Mouse (Mus musculus) forebrain, embryonic 16.5 days (tissue): ENCODE data around the gene Oxa1l. TPM values are rescaled to one million over a fixed set of nuclear protein-coding genes. Genes with fewer than 3 reads are reported as not detected.

Experiments used
- ATAC-seq: fragments of 200-750 bp; cut with Nextera tagmentation; 2 replicates; pipeline ENCODE4 v1.8.0; 2017; ENCODE audit warnings: mild to moderate bottlenecking, moderate library complexity
- H3K27ac ChIP-seq: fragments of 300-500 bp; sonication (generic); 2 replicates; pipeline ENCODE4 v1.5.1; 2014; ENCODE audit warnings: low read length, control low read depth
- H3K27me3 ChIP-seq: fragments of 300-500 bp; sonication (generic); replicated peaks from 2 replicates; pipeline ENCODE4 v1.6.1; 2014; ENCODE audit warnings: low read length; ENCODE audit not compliant: control insufficient read depth, insufficient read depth
- H3K36me3 ChIP-seq: fragments of 300-500 bp; sonication (generic); 2 replicates; pipeline ENCODE4 v1.6.1; 2014; ENCODE audit not compliant: control insufficient read depth, insufficient read depth
- H3K4me1 ChIP-seq: fragments of 300-500 bp; sonication (generic); replicated peaks from 2 replicates; pipeline ENCODE4 v1.6.1; 2014; ENCODE audit warnings: low read length; ENCODE audit not compliant: control insufficient read depth, insufficient read depth
- H3K4me2 ChIP-seq: fragments of 300-500 bp; sonication (generic); 2 replicates; pipeline ENCODE4 v1.6.1; 2014; ENCODE audit warnings: mild to moderate bottlenecking, low read length, control low read depth
- H3K4me3 ChIP-seq: fragments of 300-500 bp; sonication (generic); replicated peaks from 2 replicates; pipeline ENCODE4 v1.5.1; 2014; ENCODE audit warnings: mild to moderate bottlenecking, low read length, control low read depth
- H3K9ac ChIP-seq: fragments of 300-500 bp; sonication (generic); replicated peaks from 2 replicates; pipeline ENCODE4 v1.6.1; 2014; ENCODE audit warnings: low read depth, low read length, control low read depth
- H3K9me3 ChIP-seq: fragments of 300-500 bp; sonication (generic); 2 replicates; pipeline ENCODE4 v1.6.1; 2016; ENCODE audit warnings: low read length; ENCODE audit not compliant: control insufficient read depth
- WGBS: fragments of 180-500 bp; shearing (Covaris S2); extraction: QIAGEN DNeasy Blood & Tissue Kit; methylation state at CpG from one replicate; pipeline ENCODE4 v1.1.7; 2014; 5-methylcytosine and 5-hydroxymethylcytosine counted together
- polyA plus RNA-seq: library from polyadenylated mRNA; unstranded; fragments of >200 nt; fragmentation: Nextera tagmentation; extraction: Ambion mirVana; gene quantifications from 2 replicates; pipeline ENCODE4 v1.2.1, GENCODE M21; 2015

Oxa1l gene
- polyA plus RNA-seq, 1 experiment from 2014 or later, result 49.0 TPM

- no peak for ATAC-seq
- Histone ChIP-seq H3K9ac (no peak overlapping the region), H3K4me1 (no peaks in the 10 kb centered on the region), H3K27me3 (no peaks in the 10 kb centered on the region), H3K4me3 (no peak overlapping the region), H3K36me3 (no peaks in the 10 kb centered on the region), H3K9me3 (no peaks in the 10 kb centered on the region), H3K27ac (no peak overlapping the region), H3K4me2 (no peak overlapping the region)
- WGBS, result 85% methylated on average over 7 of the region's 7 CpGs
Observed at GRCm38 (mm10) chr14:54397872-54398527, 37.4 kb downstream of the Oxa1l start.

GRCm38 (mm10) chr14:54398528-54398916 lies 37.9 kb downstream of the Oxa1l start:
- Histone ChIP-seq H3K4me1 (no peaks in the 10 kb centered on the region), H3K4me2 (no peak overlapping the region), H3K4me3 (no peak overlapping the region), H3K9ac (no peak overlapping the region), H3K27ac (no peak overlapping the region), H3K9me3 (no peaks in the 10 kb centered on the region), H3K36me3 (no peaks in the 10 kb centered on the region), H3K27me3 (no peaks in the 10 kb centered on the region)
- ATAC-seq, result no peak
- 71% methylated on average over 7 of the region's 7 CpGs for WGBS

DNA sequence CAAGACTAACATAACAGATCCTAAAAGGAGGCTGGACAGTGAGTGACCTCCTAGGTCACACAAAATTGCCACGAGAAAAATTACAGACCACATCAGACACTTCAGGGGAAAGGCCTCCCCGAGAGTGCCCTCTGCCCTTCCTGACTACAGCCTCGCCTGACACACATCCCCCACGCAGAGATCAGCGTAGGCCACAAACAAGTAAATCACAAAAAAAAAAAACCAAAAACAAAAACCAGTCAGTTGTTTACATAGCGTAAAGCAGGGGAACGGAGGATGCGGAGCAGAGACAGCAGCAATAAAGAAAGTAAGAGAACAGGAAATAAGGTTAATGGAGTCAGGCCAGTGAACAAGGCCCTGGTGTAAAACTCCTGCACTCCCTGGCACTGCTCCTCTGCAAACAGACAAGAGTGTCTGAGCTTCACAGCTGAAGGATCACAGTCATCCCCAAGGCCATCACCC lies 38.3 kb downstream of the Oxa1l start:
- Histone ChIP-seq H3K27ac (no peak overlapping the region), H3K9ac (no peak overlapping the region), H3K36me3 (no peaks in the 10 kb centered on the region), H3K27me3 (no peaks in the 10 kb centered on the region), H3K4me2 (no peak overlapping the region), H3K9me3 (no peaks in the 10 kb centered on the region), H3K4me3 (no peak overlapping the region), H3K4me1 (no peaks in the 10 kb centered on the region)
- WGBS, result 73% methylated on average over 8 of the region's 8 CpGs
- ATAC-seq, result no peak

DNA sequence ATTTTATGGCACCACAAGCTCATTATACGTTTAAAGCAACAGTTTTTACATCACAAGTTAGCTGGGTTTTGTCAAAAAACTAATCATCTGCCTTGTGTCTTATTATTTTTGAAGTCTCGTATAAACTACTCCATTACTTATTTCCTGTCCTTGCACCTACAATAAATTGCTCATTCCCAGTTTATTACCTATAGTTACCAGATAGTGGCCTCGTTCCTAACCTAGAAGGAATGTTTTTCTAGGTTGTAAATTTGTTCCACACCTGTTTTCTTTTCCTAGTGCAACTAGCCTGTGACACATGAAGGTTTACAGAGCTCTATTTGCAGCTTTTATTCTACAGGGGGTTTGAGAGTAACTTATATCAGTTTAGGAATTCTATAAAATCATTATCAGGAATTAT lies 41.1 kb downstream of the Oxa1l start:
- no peak overlapping the region for H3K4me2 ChIP-seq
- no peaks in the 10 kb centered on the region for H3K36me3 ChIP-seq
- no peaks in the 10 kb centered on the region for H3K4me1 ChIP-seq
- no peak overlapping the region for H3K4me3 ChIP-seq
- ATAC-seq, result no peak
- H3K9ac ChIP-seq, result no peak overlapping the region
- H3K27me3 ChIP-seq, result no peaks in the 10 kb centered on the region
- WGBS, result 77% methylated on average over 3 of the region's 3 CpGs
- H3K27ac ChIP-seq, result no peak overlapping the region
- no peaks in the 10 kb centered on the region for H3K9me3 ChIP-seq

DNA sequence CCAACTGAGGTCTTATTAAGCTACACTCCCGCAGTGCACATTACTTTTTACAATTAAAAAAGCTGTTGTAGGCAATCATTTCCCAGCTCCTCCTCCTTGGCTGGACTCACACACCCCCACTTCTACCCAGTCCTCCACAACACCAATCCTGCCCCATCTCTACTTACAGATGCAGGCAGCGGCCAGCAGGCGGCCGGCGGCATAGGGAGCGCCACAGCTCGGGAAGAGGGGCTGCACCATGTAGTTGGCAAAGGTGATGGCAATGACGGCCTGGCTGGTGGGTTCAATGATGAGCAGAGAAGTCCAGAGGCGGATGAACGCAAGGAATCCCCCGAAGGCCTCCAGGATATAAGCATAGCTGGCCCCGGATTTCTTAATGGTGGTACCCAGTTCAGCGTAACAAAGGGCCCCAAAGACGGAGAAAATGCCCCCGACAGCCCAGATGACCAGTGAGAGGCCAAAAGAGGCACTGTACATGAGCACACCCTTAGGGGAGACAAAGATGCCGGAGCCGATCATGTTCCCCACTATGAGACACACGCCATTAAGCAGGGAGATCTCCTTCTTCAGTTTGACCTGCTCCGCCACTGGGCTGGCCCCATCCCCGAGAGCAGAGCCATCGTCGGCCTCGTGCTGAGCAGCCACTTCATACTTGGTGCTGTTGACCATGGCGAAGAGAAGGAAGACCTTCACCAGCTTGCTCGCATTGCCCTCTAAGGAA lies 47.9 kb downstream of the Oxa1l start:
- Histone ChIP-seq H3K27ac (no peak overlapping the region), H3K4me1 (no peaks in the 10 kb centered on the region), H3K9me3 (no peaks in the 10 kb centered on the region), H3K4me2 (no peak overlapping the region), H3K36me3 (no peaks in the 10 kb centered on the region), H3K27me3 (no peaks in the 10 kb centered on the region), H3K9ac (no peak overlapping the region), H3K4me3 (no peak overlapping the region)
- no peak for ATAC-seq
- 81% methylated on average over 25 of the region's 25 CpGs for WGBS

DNA sequence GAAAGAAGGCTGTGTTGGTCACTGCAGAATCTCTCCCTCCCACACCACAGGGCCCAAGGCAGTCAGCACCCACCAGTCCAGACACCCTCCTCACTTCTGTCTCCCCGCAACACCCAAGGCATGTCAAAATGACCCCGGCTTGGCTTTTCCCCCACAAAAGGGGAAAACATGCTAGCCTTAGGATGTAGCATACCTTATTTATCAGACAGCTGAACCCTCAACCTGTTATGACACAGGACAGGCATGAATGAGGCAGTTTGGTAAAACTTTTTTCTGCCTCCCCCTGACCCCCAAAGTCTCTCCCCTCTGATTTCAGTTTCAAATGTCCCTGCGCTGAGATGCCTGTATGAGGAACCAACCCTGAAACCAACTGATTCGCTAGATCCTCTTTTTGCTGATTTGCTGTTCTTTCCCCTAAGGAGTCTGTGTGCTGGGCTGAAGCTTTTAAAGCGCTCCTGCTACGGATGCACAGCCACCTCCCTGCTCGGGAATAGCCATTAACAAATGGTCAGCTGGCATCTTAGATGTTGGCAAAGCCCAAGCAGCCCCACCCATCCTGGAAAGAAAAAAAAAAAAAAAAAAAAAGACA lies 48.5 kb downstream of the Oxa1l start:
- no peak overlapping the region for H3K4me2 ChIP-seq

GRCm38 (mm10) chr14:54409980-54410810 lies 49.6 kb downstream of the Oxa1l start:
- no peaks in the 10 kb centered on the region for H3K27me3 ChIP-seq
- H3K4me3 ChIP-seq, result no peak overlapping the region
- H3K27ac ChIP-seq, result no peak overlapping the region
- H3K36me3 ChIP-seq, result no peaks in the 10 kb centered on the region
- no peaks in the 10 kb centered on the region; the same call in 1 of the 2 replicates for H3K4me1 ChIP-seq
- H3K9ac ChIP-seq, result no peak overlapping the region
- no peak for ATAC-seq
- whole genome bisulfite sequencing, result 35% methylated on average over 17 of the region's 17 CpGs
- no peak overlapping the region for H3K4me2 ChIP-seq
- H3K9me3 ChIP-seq, result no peaks in the 10 kb centered on the region

More for the DNA sequence above, 48.5 kb downstream of the Oxa1l start:
- Histone ChIP-seq H3K27me3 (no peaks in the 10 kb centered on the region), H3K4me3 (no peak overlapping the region), H3K36me3 (no peaks in the 10 kb centered on the region), H3K9me3 (no peaks in the 10 kb centered on the region), H3K27ac (no peak overlapping the region), H3K4me1 (no peaks in the 10 kb centered on the region; the same call in 1 of the 2 replicates), H3K9ac (no peak overlapping the region)
- ATAC-seq, result no peak
- WGBS, result 78% methylated on average over 7 of the region's 7 CpGs

GRCm38 (mm10) chr14:54412000-54412576 lies 51.5 kb downstream of the Oxa1l start:
- H3K27me3 ChIP-seq, result no peaks in the 10 kb centered on the region
- H3K9ac ChIP-seq, result no peak overlapping the region
- H3K27ac ChIP-seq, result no peak overlapping the region
- no peaks in the 10 kb centered on the region; the same call in 1 of the 2 replicates for H3K4me1 ChIP-seq
- ATAC-seq, result no peak
- WGBS, result 33% methylated on average over 9 of the region's 9 CpGs
- H3K36me3 ChIP-seq, result no peaks in the 10 kb centered on the region
- H3K4me2 ChIP-seq, result no peak overlapping the region
- H3K4me3 ChIP-seq, result no peak overlapping the region
- H3K9me3 ChIP-seq, result no peaks in the 10 kb centered on the region
